Comparison of ENCODE assay signal across 8 mouse cellular contexts in the genomic region with DNA sequence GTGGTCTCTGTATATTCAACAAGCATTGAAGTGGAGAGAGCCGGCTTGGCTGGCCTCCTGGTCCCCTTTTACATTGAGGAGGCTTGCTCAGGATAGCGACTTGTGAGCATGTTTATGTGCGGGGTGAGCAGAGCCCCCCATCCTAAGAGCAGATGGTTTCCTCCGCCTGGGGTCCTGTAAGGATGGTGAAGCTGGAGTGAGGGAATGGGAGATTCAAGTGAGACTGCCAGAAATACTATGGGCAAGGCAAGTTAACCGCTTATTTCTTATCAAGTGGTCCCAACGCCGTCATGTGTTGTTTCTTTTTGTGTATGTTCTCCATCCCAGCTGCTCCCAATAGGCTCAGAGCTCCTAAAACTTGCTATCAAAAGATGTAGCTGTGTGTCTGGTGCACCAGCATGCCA.
DNase-seq lines count a peak whose midpoint lies in the region; ATAC-seq and TF ChIP-seq lines count a peak whose summit lies in the region.

No protein-coding gene starts in this region.

- no peaks in the 10 kb centered on the region for H3K36me3 ChIP-seq in intestine, embryonic 16.5 days (ENCODE audit: control insufficient read depth, insufficient read depth, low read length)
- no peaks in the 10 kb centered on the region for H3K36me3 ChIP-seq in myocyte (ENCODE audit: control insufficient read depth, insufficient read depth)

- H3K79me2 ChIP-seq in myocyte (ENCODE audit: control insufficient read depth, insufficient read depth) = peaks cover 26% of the 10 kb centered on the region

- 0 out of 2 replicates have a peak overlapping the region, but pooled peaks have one; percentile 66 for H3K9ac ChIP-seq in intestine, embryonic 16.5 days (ENCODE audit: low read depth, low read length)

- 0 out of 2 replicates have a peak overlapping the region, but pooled peaks have one; percentile 4 for H3K27ac ChIP-seq in intestine, embryonic 16.5 days (ENCODE audit: low read length)

- no peaks in the 10 kb centered on the region for H3K9me3 ChIP-seq in intestine, embryonic 16.5 days (ENCODE audit: control insufficient read depth, low read length)

- no peaks in the 10 kb centered on the region for H3K27me3 ChIP-seq in intestine, embryonic 16.5 days (replicated peaks; ENCODE audit: control insufficient read depth, insufficient read depth, low read length)
- no peaks in the 10 kb centered on the region for H3K27me3 ChIP-seq in myocyte (ENCODE audit: control insufficient read depth, insufficient read depth, insufficient read length)

- no peak overlapping the region for H3ac ChIP-seq in myocyte (ENCODE audit: control insufficient read depth, insufficient read length)

- WGBS in intestine, embryonic 16.5 days = 12% methylated on average over 7 of the region's 7 CpGs

- no peak for ATAC-seq in cerebellum, adult (ENCODE audit: insufficient number of reproducible peaks, low FRiP score, low TSS enrichment)
- no peak for ATAC-seq in intestine, embryonic 16.5 days
- no peak for ATAC-seq in megakaryocyte progenitor cell, adult 5-6 weeks (replicated peaks; ENCODE audit: poor library complexity)

- H3K4me2 ChIP-seq in intestine, embryonic 16.5 days (ENCODE audit: low read depth, low read length) = peak overlapping the region; percentile 89
- H3K4me2 ChIP-seq in myocyte (ENCODE audit: low read depth) = peak overlapping the region; percentile 80

- DNase-seq in cerebellum, adult 11-12 months = peak; percentile 56
- DNase-seq in thymus, postnatal 0 days (ENCODE audit: low spot score) = peak; percentile 28
- DNase-seq in thymus, adult 18-20 months = no peak
- no peak for DNase-seq in embryo, embryonic 10 days (ENCODE audit: low spot score)

- H3K4me1 ChIP-seq in intestine, embryonic 16.5 days (ENCODE audit: control insufficient read depth, insufficient read depth, low read length) = peaks cover 16% of the 10 kb centered on the region

- no peak for TF ChIP-seq POLR2A in myocyte (IDR thresholded peaks at IDR 0.05; ENCODE audit: insufficient read length, low read depth)

- peak overlapping the region; percentile 73 for H3K4me3 ChIP-seq in intestine, embryonic 16.5 days (ENCODE audit: low read length)
- H3K4me3 ChIP-seq in myocyte = peak overlapping the region; percentile 34

TF ChIP-seq in myocyte, 11 proteins besides CTCF, POLR2A, EP300 and RAD21:
- TF ChIP-seq USF1 (IDR thresholded peaks at IDR 0.05; ENCODE audit: low read depth) (no peak), MAX (IDR thresholded peaks at IDR 0.05; ENCODE audit: low read depth) (no peak), TCF12 (IDR thresholded peaks at IDR 0.05; ENCODE audit: insufficient read depth, poor library complexity, severe bottlenecking) (no peak), CEBPB (IDR thresholded peaks at IDR 0.05; ENCODE audit: insufficient read depth, poor library complexity, severe bottlenecking) (no peak), SRF (IDR thresholded peaks at IDR 0.05; ENCODE audit: control insufficient read depth, insufficient read length, low read depth) (no peak), REST (IDR thresholded peaks at IDR 0.05; ENCODE audit: insufficient read depth, insufficient read length) (no peak), TCF3 (IDR thresholded peaks at IDR 0.05; ENCODE audit: insufficient read length, low read depth) (no peak), POLR2AphosphoS2 (IDR thresholded peaks at IDR 0.05; ENCODE audit: insufficient read length, low read depth) (no peak), MYOD1 (IDR thresholded peaks at IDR 0.05; ENCODE audit: control insufficient read depth in 1 of 3, insufficient read length in 2 of 3, low read depth in 2 of 3) (no peak), MYOG (IDR thresholded peaks at IDR 0.05; ENCODE audit: control insufficient read depth in 1 of 3, insufficient read depth in 1 of 3, insufficient read length in 2 of 3, low read depth in 2 of 3) (no peak), E2F4 (IDR thresholded peaks at IDR 0.05; ENCODE audit: insufficient read depth) (no peak)

Comparison
In these comparisons a context has a peak if more than half of its experiments do, and no peak if none do; other contexts are left out.
1. DNase-seq: peak in cerebellum, adult 11-12 months (single experiment) and thymus, postnatal 0 days (single experiment); none in thymus, adult 18-20 months (0 of 2) and embryo, embryonic 10 days (single experiment).